Mouse (Mus musculus): ENCODE data around the gene Znhit1.
A peak's percentile ranks its signal among the peaks of the same experiment; 100 is the strongest.

The Znhit1 gene

GRCm38 (mm10) chr5:136987934-136988271 lies at the start of gene Znhit1:
Gene Znhit1, minus strand, starts transcription at chr5:136988021.
- DNase-seq, result no peak

GRCm38 (mm10) chr5:137036211-137036610 lies 48.4 kb upstream of the Znhit1 start:
- DNase-seq, result no peak

GRCm38 (mm10) chr5:137032641-137033074 lies 44.8 kb upstream of the Znhit1 start:
- peak; percentile 81 for DNase-seq

- peak; percentile 58 for DNase-seq
Measured at GRCm38 (mm10) chr5:137032033-137032421, 44.2 kb upstream of the Znhit1 start.

GRCm38 (mm10) chr5:137031076-137032032 lies 43.5 kb upstream of the Znhit1 start:
- DNase-seq, result no peak

- peak; percentile 60 for DNase-seq
Measured at GRCm38 (mm10) chr5:137030416-137030810, 42.6 kb upstream of the Znhit1 start.

GRCm38 (mm10) chr5:137029643-137030415 lies 42.0 kb upstream of the Znhit1 start:
- peak; percentile 95 for DNase-seq

GRCm38 (mm10) chr5:137029273-137029585 lies 41.4 kb upstream of the Znhit1 start:
- no peak for DNase-seq

GRCm38 (mm10) chr5:137028561-137029272 lies 40.9 kb upstream of the Znhit1 start:
- no peak for DNase-seq

- no peak for DNase-seq
Measured at GRCm38 (mm10) chr5:137026092-137026491, 38.3 kb upstream of the Znhit1 start, which contains the start of gene Vgf. Gene Vgf, plus strand, starts transcription at chr5:137026392.

GRCm38 (mm10) chr5:137025132-137025531 lies 37.3 kb upstream of the Znhit1 start:
- DNase-seq, result peak; percentile 44

GRCm38 (mm10) chr5:137024318-137024717 lies 36.5 kb upstream of the Znhit1 start:
- DNase-seq, result no peak

GRCm38 (mm10) chr5:137015913-137016312 lies 28.1 kb upstream of the Znhit1 start:
- DNase-seq, result no peak

GRCm38 (mm10) chr5:137012401-137012950 lies 24.7 kb upstream of the Znhit1 start:
- DNase-seq, result no peak

- no peak for DNase-seq
Measured at GRCm38 (mm10) chr5:137009988-137010387, 22.2 kb upstream of the Znhit1 start.

GRCm38 (mm10) chr5:137007276-137007675 lies 19.5 kb upstream of the Znhit1 start:
- no peak for DNase-seq

- no peak for DNase-seq
Measured at GRCm38 (mm10) chr5:137000612-137001011, 12.8 kb upstream of the Znhit1 start.

GRCm38 (mm10) chr5:136999449-136999848 lies 11.6 kb upstream of the Znhit1 start:
- DNase-seq, result no peak

- DNase-seq, result no peak
Measured at GRCm38 (mm10) chr5:136989801-136990200, 2.0 kb upstream of the Znhit1 start.

GRCm38 (mm10) chr5:136988420-136988819 lies 599 bp upstream of the Znhit1 start:
- DNase-seq, result peak; percentile 63

GRCm38 (mm10) chr5:136987138-136987933 lies 485 bp downstream of the Znhit1 start:
- peak; percentile 85 for DNase-seq

- peak; percentile 99 for DNase-seq
Measured at GRCm38 (mm10) chr5:136986695-136987137, 1.1 kb downstream of the Znhit1 start, which contains the start of gene Plod3. Gene Plod3, plus strand, starts transcription at chr5:136987019.
